Mouse (Mus musculus): ENCODE results near the gene Rmnd5a.

DNA sequence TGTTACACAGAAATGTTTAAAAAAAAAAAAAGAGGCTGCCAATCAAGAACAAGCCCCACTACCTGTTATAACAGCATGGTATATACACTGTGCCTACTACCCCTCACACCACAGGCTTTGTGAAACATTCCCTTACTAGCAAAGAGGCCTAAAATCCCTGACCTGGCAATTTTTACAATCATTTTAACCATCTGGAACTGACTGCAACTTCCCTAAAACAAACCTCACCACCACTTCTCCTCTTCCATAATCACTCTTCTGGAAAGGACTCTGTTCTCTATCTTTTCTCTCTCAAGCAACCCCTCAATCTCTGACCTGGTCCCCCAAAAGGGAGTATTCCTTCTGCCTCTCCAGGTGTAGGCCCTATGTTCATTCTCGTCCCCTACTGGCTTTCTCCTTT, 2.4 kb downstream of the Rmnd5a start:
- no peak for TF ChIP-seq POLR2A (IDR thresholded peaks at IDR 0.05; ENCODE audit: borderline replicate concordance, low read depth, low read length)
- no peak for TF ChIP-seq CTCF (IDR thresholded peaks at IDR 0.05; ENCODE audit: low read depth, low read length)
